Mouse (Mus musculus): ENCODE results near the gene Asxl2.

DNA sequence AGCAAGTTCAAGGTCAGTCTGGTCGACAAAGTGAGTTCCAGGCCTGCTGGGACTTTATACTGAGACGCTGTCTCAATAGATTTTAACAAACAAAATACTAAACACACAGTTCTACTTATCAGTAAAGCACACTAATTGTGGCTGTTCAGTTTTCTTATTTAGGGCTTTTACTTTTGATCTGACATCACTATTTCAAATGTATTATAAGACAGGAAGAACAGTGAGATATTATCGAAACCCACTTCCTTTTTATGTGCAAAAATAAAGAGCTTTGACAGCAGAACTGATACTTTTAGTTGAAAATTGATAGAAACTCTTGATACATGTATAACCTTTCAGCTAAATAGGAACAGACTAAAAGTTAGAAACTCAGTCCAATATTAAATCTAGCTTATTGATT is 36.4 kb downstream of the Asxl2 start:
- TF ChIP-seq MAZ (IDR thresholded peaks at IDR 0.05; ENCODE audit: low read depth, low read length) (no peak), CTCF (conservative IDR thresholded peaks at IDR 0.05 in 1 of 2, IDR thresholded peaks at IDR 0.05 in 1 of 2; ENCODE audit: low read depth in 2 of 2, low read length in 2 of 2) (no peak), UBTF (IDR thresholded peaks at IDR 0.05; ENCODE audit: low read depth, low read length) (no peak), SIN3A (IDR thresholded peaks at IDR 0.05; ENCODE audit: low read length) (no peak), TCF12 (IDR thresholded peaks at IDR 0.05; ENCODE audit: low read depth, low read length) (no peak), GABPA (IDR thresholded peaks at IDR 0.05; ENCODE audit: insufficient replicate concordance, low read depth, low read length) (no peak), EP300 (IDR thresholded peaks at IDR 0.05; ENCODE audit: low read length) (no peak), POLR2A (IDR thresholded peaks at IDR 0.05; ENCODE audit: low read depth, low read length) (no peak), MAX (IDR thresholded peaks at IDR 0.05; ENCODE audit: low read length) (no peak), MXI1 (IDR thresholded peaks at IDR 0.05; ENCODE audit: low read depth, low read length) (no peak), ETS1 (conservative IDR thresholded peaks at IDR 0.05; ENCODE audit: low read depth, low read length) (no peak), ZNF384 (IDR thresholded peaks at IDR 0.05; ENCODE audit: low read depth, low read length) (no peak), NRF1 (IDR thresholded peaks at IDR 0.05; ENCODE audit: low read depth, low read length) (no peak), TBP (conservative IDR thresholded peaks at IDR 0.05; ENCODE audit: low read depth, low read length) (no peak)
